Mouse (Mus musculus) megakaryocyte, embryonic 14.5 days (primary cell): Measurements from ENCODE around the gene Bex3.

Source experiments
- FLI1 ChIP-seq: IDR thresholded peaks from 2 replicates; pipeline ENCODE4 v1.6.1; 2012; ENCODE audit warnings: low read length, inconsistent platforms, mixed read lengths
- GATA1 ChIP-seq: IDR thresholded peaks from 3 replicates; pipeline ENCODE4 v1.6.1; 2012; ENCODE audit warnings: mixed read lengths, low read length, inconsistent platforms, borderline replicate concordance

GRCm38 (mm10) chrX:136268173-136268572, 1.9 kb upstream of the Bex3 start:
- no peak for TF ChIP-seq GATA1
- TF ChIP-seq FLI1 = no peak
